Mouse (Mus musculus) midbrain, postnatal 0 days (tissue): ENCODE data around the gene Stom. TPM values are rescaled to one million over a fixed set of nuclear protein-coding genes. Genes with fewer than 3 reads are reported as not detected.

ENCODE experiments used
- ATAC-seq: fragments of 200-750 bp; cut with Nextera tagmentation; 2 replicates; pipeline ENCODE4 v1.8.0; 2017; ENCODE audit warnings: moderate number of reproducible peaks, mild to moderate bottlenecking, moderate TSS enrichment, moderate library complexity; ENCODE audit not compliant: low FRiP score
- DNase-seq: peaks from one replicate; pipeline ENCODE4 v3.0.0-alpha.2; 2015; ENCODE audit warnings: low spot score
- H3K27ac ChIP-seq: fragments of 300-500 bp; sonication (generic); 2 replicates; pipeline ENCODE4 v1.5.1; 2014; ENCODE audit warnings: low read depth, mild to moderate bottlenecking, low read length, mixed read lengths
- H3K27me3 ChIP-seq: fragments of 300-500 bp; sonication (generic); 2 replicates; pipeline ENCODE4 v1.6.1; 2014; ENCODE audit warnings: low read length, control low read depth, mixed read lengths; ENCODE audit not compliant: insufficient read depth
- H3K36me3 ChIP-seq: fragments of 300-500 bp; sonication (generic); 2 replicates; pipeline ENCODE4 v1.6.1; 2014; ENCODE audit warnings: low read length, control low read depth, mixed read lengths; ENCODE audit not compliant: insufficient read depth
- H3K4me1 ChIP-seq: fragments of 300-500 bp; sonication (generic); 2 replicates; pipeline ENCODE4 v1.6.1; 2014; ENCODE audit warnings: mild to moderate bottlenecking, control low read depth, antibody characterized with exemption, low read length, mixed read lengths; ENCODE audit not compliant: insufficient read depth
- H3K4me2 ChIP-seq: fragments of 300-500 bp; sonication (generic); 2 replicates; pipeline ENCODE4 v1.6.1; 2014; ENCODE audit warnings: low read depth, mild to moderate bottlenecking, low read length, mixed read lengths; ENCODE audit not compliant: poor library complexity, severe bottlenecking
- H3K4me3 ChIP-seq: fragments of 300-500 bp; sonication (generic); 2 replicates; pipeline ENCODE4 v1.5.1; 2014; ENCODE audit warnings: low read depth, mild to moderate bottlenecking, low read length, moderate library complexity
- H3K9ac ChIP-seq: fragments of 300-500 bp; sonication (generic); replicated peaks from 2 replicates; pipeline ENCODE4 v1.6.1; 2014; ENCODE audit warnings: mild to moderate bottlenecking, low read length, moderate library complexity, mixed read lengths; ENCODE audit not compliant: poor library complexity, severe bottlenecking
- H3K9me3 ChIP-seq: fragments of 300-500 bp; sonication (generic); 2 replicates; pipeline ENCODE4 v1.6.1; 2016; ENCODE audit warnings: low read length, control low read depth
- CTCF ChIP-seq: IDR thresholded peaks from 2 replicates; pipeline ENCODE4 v1.5.1; 2016; ENCODE audit warnings: antibody characterized with exemption, mild to moderate bottlenecking
- WGBS: fragments of 180-500 bp; shearing (Covaris S2); extraction: QIAGEN DNeasy Blood & Tissue Kit; methylation state at CpG from one replicate; pipeline ENCODE4 v1.1.7; 2014; 5-methylcytosine and 5-hydroxymethylcytosine counted together
- polyA plus RNA-seq: library from polyadenylated mRNA; unstranded; fragments of >200 nt; fragmentation: Nextera tagmentation; extraction: Ambion mirVana; gene quantifications from 2 replicates; pipeline ENCODE4 v1.2.1, GENCODE M21; 2015
- total RNA-seq: library from RNA; depleted of rRNA; stranded (reverse); fragments of >200 nt; gene quantifications from 2 replicates; pipeline ENCODE4 v1.2.3, GENCODE M21; 2014

Gene Stom
- total and polyA plus RNA-seq, 2 experiments from 2014 or later = 23.1 to 24.9 TPM

GRCm38 (mm10) chr2:35337419-35337818 lies 643 bp upstream of the Stom start:
- H3K36me3 ChIP-seq = no peaks in the 10 kb centered on the region
- no peak overlapping the region for H3K9ac ChIP-seq
- no peak for TF ChIP-seq CTCF
- peak overlapping the region; percentile 57 for H3K27ac ChIP-seq
- no peaks in the 10 kb centered on the region for H3K9me3 ChIP-seq
- H3K4me2 ChIP-seq = peak overlapping the region; percentile 74
- WGBS = 47% methylated on average over 10 of the region's 10 CpGs
- H3K27me3 ChIP-seq = no peaks in the 10 kb centered on the region
- no peak for ATAC-seq
- H3K4me1 ChIP-seq = no peaks in the 10 kb centered on the region
- H3K4me3 ChIP-seq = peak overlapping the region; percentile 49; the same call in 1 of the 2 replicates
- DNase-seq = no peak

- peak overlapping the region; percentile 71; the same call in 1 of the 2 replicates for H3K9ac ChIP-seq
- H3K9me3 ChIP-seq = no peaks in the 10 kb centered on the region
Observed at GRCm38 (mm10) chr2:35335620-35336019, 1.2 kb downstream of the Stom start.

GRCm38 (mm10) chr2:35333670-35334069 lies 3.1 kb downstream of the Stom start:
- ATAC-seq (no peak), DNase-seq (no peak)
- Histone ChIP-seq H3K27ac (no peak overlapping the region), H3K4me2 (no peak overlapping the region), H3K4me1 (no peaks in the 10 kb centered on the region), H3K9ac (no peak overlapping the region), H3K27me3 (no peaks in the 10 kb centered on the region), H3K4me3 (no peak overlapping the region), H3K36me3 (no peaks in the 10 kb centered on the region), H3K9me3 (no peaks in the 10 kb centered on the region)
- no peak for TF ChIP-seq CTCF

More at GRCm38 (mm10) chr2:35335620-35336019, 1.2 kb downstream of the Stom start:
- Histone ChIP-seq H3K27ac (no peak overlapping the region), H3K27me3 (no peaks in the 10 kb centered on the region), H3K36me3 (no peaks in the 10 kb centered on the region), H3K4me3 (peak overlapping the region; percentile 49), H3K4me2 (peak overlapping the region; percentile 74), H3K4me1 (no peaks in the 10 kb centered on the region)
- TF ChIP-seq CTCF = no peak
- ATAC-seq (no peak), DNase-seq (no peak)
- 8% methylated on average over 7 of the region's 7 CpGs for WGBS

GRCm38 (mm10) chr2:35331205-35331604 lies 5.6 kb downstream of the Stom start:
- TF ChIP-seq CTCF = no peak
- Histone ChIP-seq H3K4me1 (no peaks in the 10 kb centered on the region), H3K9ac (no peak overlapping the region), H3K27ac (no peak overlapping the region), H3K36me3 (no peaks in the 10 kb centered on the region), H3K9me3 (no peaks in the 10 kb centered on the region), H3K4me3 (no peak overlapping the region), H3K27me3 (no peaks in the 10 kb centered on the region), H3K4me2 (no peak overlapping the region)
- ATAC-seq (no peak), DNase-seq (no peak)
- WGBS = 81% methylated on average over 2 of the region's 2 CpGs

- ATAC-seq = no peak
- no peak for TF ChIP-seq CTCF
Observed at GRCm38 (mm10) chr2:35329061-35329460, 7.7 kb downstream of the Stom start.

GRCm38 (mm10) chr2:35328064-35328792 lies 8.5 kb downstream of the Stom start:
- Histone ChIP-seq H3K9ac (no peak overlapping the region), H3K27me3 (no peaks in the 10 kb centered on the region), H3K4me1 (no peaks in the 10 kb centered on the region; the same call in 1 of the 2 replicates), H3K36me3 (no peaks in the 10 kb centered on the region), H3K4me3 (no peak overlapping the region), H3K9me3 (no peaks in the 10 kb centered on the region), H3K4me2 (no peak overlapping the region), H3K27ac (no peak overlapping the region)
- DNase-seq (no peak), ATAC-seq (no peak)
- TF ChIP-seq CTCF = no peak
- 32% methylated on average over 11 of the region's 11 CpGs for WGBS

More at GRCm38 (mm10) chr2:35329061-35329460, 7.7 kb downstream of the Stom start:
- WGBS = 86% methylated on average over 2 of the region's 2 CpGs
- no peak for DNase-seq
- Histone ChIP-seq H3K27me3 (no peaks in the 10 kb centered on the region), H3K4me3 (no peak overlapping the region), H3K4me1 (no peaks in the 10 kb centered on the region), H3K27ac (no peak overlapping the region), H3K9ac (no peak overlapping the region), H3K36me3 (no peaks in the 10 kb centered on the region), H3K9me3 (no peaks in the 10 kb centered on the region), H3K4me2 (no peak overlapping the region)
